Mouse (Mus musculus) midbrain, embryonic 11.5 days (tissue): ENCODE data around the gene Dnaja2. TPM values are rescaled to one million over a fixed set of nuclear protein-coding genes. Genes with fewer than 3 reads are reported as not detected.

Experiments used
- ATAC-seq: fragments of 200-750 bp; cut with Nextera tagmentation; 2 replicates; pipeline ENCODE4 v1.8.0; 2017; ENCODE audit warnings: moderate TSS enrichment, moderate library complexity; ENCODE audit not compliant: low FRiP score
- DNase-seq: peaks from one replicate; pipeline ENCODE4 v3.0.0; 2015; ENCODE audit warnings: low spot score; ENCODE audit errors: missing footprints
- H3K27ac ChIP-seq: fragments of 300-500 bp; sonication (generic); 2 replicates; pipeline ENCODE4 v1.5.1; 2014; ENCODE audit warnings: low read depth, low read length
- H3K27me3 ChIP-seq: fragments of 300-500 bp; sonication (generic); 2 replicates; pipeline ENCODE4 v1.6.1; 2014; ENCODE audit warnings: mild to moderate bottlenecking, low read length, moderate library complexity, mixed read lengths; ENCODE audit not compliant: control insufficient read depth, insufficient read depth
- H3K36me3 ChIP-seq: fragments of 300-500 bp; sonication (generic); 2 replicates; pipeline ENCODE4 v1.6.1; 2014; ENCODE audit warnings: mild to moderate bottlenecking, low read length, moderate library complexity, mixed read lengths; ENCODE audit not compliant: control insufficient read depth, insufficient read depth
- H3K4me1 ChIP-seq: fragments of 300-500 bp; sonication (generic); 2 replicates; pipeline ENCODE4 v1.6.1; 2014; ENCODE audit warnings: low read length; ENCODE audit not compliant: control insufficient read depth, insufficient read depth
- H3K4me2 ChIP-seq: fragments of 300-500 bp; sonication (generic); 2 replicates; pipeline ENCODE4 v1.6.1; 2014; ENCODE audit warnings: mild to moderate bottlenecking, moderate library complexity
- H3K4me3 ChIP-seq: fragments of 300-500 bp; sonication (generic); 2 replicates; pipeline ENCODE4 v1.5.1; 2014; ENCODE audit warnings: low read depth, low read length
- H3K9ac ChIP-seq: fragments of 300-500 bp; sonication (generic); 2 replicates; pipeline ENCODE4 v1.6.1; 2014; ENCODE audit warnings: low read length
- H3K9me3 ChIP-seq: fragments of 300-500 bp; sonication (generic); 2 replicates; pipeline ENCODE4 v1.6.1; 2016; ENCODE audit warnings: low read length; ENCODE audit not compliant: control insufficient read depth
- WGBS: fragments of 180-500 bp; shearing (Covaris S2); extraction: QIAGEN DNeasy Blood & Tissue Kit; methylation state at CpG from one replicate; pipeline ENCODE4 v1.1.7; 2014; 5-methylcytosine and 5-hydroxymethylcytosine counted together
- polyA plus RNA-seq: library from polyadenylated mRNA; unstranded; fragments of >200 nt; fragmentation: Nextera tagmentation; extraction: Ambion mirVana; gene quantifications from 2 replicates; pipeline ENCODE4 v1.2.1, GENCODE M21; 2014

The Dnaja2 gene
- polyA plus RNA-seq, 1 experiment from 2014 or later: 201 TPM

DNA sequence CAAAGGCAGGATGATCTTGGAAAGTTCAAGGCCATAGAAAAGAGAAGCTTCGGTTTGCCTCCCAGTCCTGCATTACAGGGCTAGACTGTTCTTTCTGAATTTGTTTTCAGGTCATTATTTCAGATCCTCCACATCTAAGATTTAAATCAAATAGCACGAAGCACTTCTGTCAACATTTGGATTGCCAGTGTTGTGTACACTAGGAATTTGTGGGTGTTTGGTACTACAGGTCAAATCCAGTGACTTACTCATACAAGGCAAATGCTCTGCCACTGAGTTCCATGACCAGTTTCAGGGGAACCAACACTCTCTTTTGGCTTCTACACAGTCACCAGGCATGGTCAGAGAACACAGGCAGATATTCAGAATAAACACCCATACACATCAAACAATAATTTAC, 21.7 kb downstream of the Dnaja2 start:
- DNase-seq: no peak

DNA sequence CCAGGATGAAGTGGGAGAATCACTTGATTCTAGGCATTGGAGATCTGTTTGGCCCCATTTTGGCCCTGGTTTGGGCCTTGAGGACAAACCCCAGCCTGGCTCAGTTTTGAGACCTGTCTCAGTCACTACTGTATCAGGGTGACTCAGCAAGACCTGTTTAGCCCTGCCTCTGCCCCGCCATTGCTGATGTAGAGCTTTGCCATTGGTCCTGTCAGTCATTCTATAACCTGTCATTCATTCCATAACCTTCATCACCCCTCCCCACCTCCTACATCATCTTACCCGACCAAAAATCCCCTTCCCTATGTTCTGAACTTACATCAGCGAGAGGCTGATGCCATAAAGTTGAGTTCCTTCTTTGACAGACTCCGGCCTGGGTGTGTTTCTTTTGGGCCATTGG, 22.3 kb downstream of the Dnaja2 start:
- Histone ChIP-seq H3K4me3 (no peak overlapping the region), H3K9me3 (no peaks in the 10 kb centered on the region), H3K4me1 (no peaks in the 10 kb centered on the region), H3K36me3 (peaks cover 6% of the 10 kb centered on the region; the same call in 1 of the 2 replicates), H3K27me3 (no peaks in the 10 kb centered on the region), H3K27ac (no peak overlapping the region), H3K4me2 (no peak overlapping the region), H3K9ac (no peak overlapping the region)
- no peak for ATAC-seq
- 90% methylated on average over 4 of the region's 4 CpGs for WGBS
- no peak for DNase-seq

More for the DNA sequence above, 21.7 kb downstream of the Dnaja2 start:
- no peaks in the 10 kb centered on the region for H3K4me1 ChIP-seq
- 93% methylated on average over 2 of the region's 2 CpGs for WGBS
- H3K9ac ChIP-seq: no peak overlapping the region
- no peak overlapping the region for H3K4me3 ChIP-seq
- H3K9me3 ChIP-seq: no peaks in the 10 kb centered on the region
- H3K27ac ChIP-seq: no peak overlapping the region
- ATAC-seq: no peak
- peaks cover 6% of the 10 kb centered on the region; the same call in 1 of the 2 replicates for H3K36me3 ChIP-seq
- H3K4me2 ChIP-seq: no peak overlapping the region
- H3K27me3 ChIP-seq: no peaks in the 10 kb centered on the region

DNA sequence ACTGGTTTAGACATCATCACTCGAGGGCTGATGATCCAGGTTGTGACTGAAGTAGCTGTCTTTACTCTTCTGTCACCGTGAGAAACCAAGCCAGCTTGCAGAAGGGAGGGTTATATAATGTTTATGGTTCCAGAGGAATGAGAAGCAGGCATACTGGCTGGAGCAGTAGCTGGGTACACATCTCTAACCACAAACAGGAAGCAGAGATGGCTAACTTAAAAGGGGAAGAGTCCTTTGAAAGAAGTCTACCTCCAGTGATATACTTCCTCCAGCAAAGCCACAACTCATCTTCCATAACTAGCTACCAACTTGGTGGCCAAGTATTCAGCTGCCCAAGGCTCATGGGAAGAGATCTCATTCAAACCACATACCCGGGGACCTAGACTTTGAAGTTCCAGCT, 23.7 kb downstream of the Dnaja2 start:
- ATAC-seq (no peak), DNase-seq (no peak)
- Histone ChIP-seq H3K4me2 (no peak overlapping the region), H3K36me3 (peaks cover 4% of the 10 kb centered on the region; the same call in 1 of the 2 replicates), H3K9me3 (no peaks in the 10 kb centered on the region), H3K4me3 (no peak overlapping the region), H3K9ac (no peak overlapping the region), H3K27ac (no peak overlapping the region), H3K27me3 (no peaks in the 10 kb centered on the region), H3K4me1 (no peaks in the 10 kb centered on the region)
- 84% methylated on average over 3 of the region's 3 CpGs for WGBS

DNA sequence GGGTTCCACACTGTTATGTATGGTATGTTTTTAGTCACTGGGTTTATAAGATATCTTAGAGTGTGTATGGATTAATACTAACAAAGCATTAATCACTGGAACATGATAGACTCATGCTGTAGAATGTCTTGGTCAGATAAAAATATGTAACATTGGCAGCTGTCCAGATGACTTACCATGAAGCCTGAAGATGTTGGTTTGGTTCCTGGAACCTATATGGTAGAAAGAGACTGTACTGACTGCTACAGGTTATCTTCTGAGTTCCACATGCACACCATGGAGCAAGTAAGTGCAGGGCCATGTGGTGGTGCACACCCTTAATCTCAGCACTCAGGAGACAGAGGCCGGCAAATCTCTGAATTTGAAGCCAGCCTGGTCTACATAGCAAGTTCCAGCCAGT, 24.4 kb downstream of the Dnaja2 start:
- no peak for ATAC-seq
- 97% methylated on average over 1 of the region's 1 CpGs for WGBS
- DNase-seq: no peak

DNA sequence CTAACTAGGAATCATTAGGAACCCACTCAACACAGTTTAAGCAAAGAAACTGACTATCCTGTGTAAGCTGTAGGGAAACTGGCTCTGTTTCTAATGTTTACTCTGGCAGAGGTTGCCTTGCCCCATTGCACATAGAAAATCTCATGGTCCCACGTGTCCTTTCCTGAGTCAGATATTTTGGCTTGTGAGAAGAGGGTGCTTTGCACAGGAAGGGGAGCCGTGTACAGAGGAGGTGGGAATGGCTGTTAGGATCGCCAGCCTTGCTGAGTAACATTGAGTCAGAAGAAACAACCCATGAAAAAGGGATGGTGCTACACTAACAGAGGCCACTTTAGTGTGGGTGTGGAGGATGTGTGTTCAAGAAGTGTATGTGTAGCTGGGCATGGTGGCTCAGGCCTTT, 26.2 kb downstream of the Dnaja2 start:
- WGBS: 79% methylated on average over 3 of the region's 3 CpGs
- H3K4me2 ChIP-seq: no peak overlapping the region
- H3K36me3 ChIP-seq: no peaks in the 10 kb centered on the region
- no peak overlapping the region for H3K4me3 ChIP-seq
- H3K4me1 ChIP-seq: no peaks in the 10 kb centered on the region
- DNase-seq: no peak
- H3K27me3 ChIP-seq: no peaks in the 10 kb centered on the region
- no peak for ATAC-seq
- no peak overlapping the region for H3K9ac ChIP-seq
- no peaks in the 10 kb centered on the region for H3K9me3 ChIP-seq
- no peak overlapping the region for H3K27ac ChIP-seq

More for the DNA sequence above, 24.4 kb downstream of the Dnaja2 start:
- H3K9ac ChIP-seq: no peak overlapping the region
- no peaks in the 10 kb centered on the region for H3K4me1 ChIP-seq
- H3K9me3 ChIP-seq: no peaks in the 10 kb centered on the region
- H3K27me3 ChIP-seq: no peaks in the 10 kb centered on the region
- no peak overlapping the region for H3K4me2 ChIP-seq
- no peak overlapping the region for H3K27ac ChIP-seq
- H3K36me3 ChIP-seq: no peaks in the 10 kb centered on the region
- no peak overlapping the region for H3K4me3 ChIP-seq

DNA sequence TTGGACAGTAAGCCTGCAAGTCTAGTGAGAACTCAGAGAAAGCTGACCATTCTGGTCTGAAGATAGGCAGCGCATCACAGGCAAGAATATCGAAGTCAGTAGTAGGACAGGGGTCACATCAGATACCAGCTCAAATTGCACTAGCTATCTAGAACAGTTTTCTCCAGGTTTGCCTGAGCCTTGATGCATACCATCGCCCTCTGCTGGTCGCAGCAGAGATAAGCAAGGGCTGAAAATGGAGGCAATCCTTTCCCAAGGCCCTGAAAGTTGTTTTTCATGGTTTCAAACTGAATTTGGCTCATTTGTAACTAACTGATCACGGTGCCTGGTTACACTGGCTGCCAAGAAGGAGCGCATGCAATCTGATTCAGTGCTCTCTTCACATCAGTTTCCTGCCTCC, 29.0 kb downstream of the Dnaja2 start:
- Histone ChIP-seq H3K27me3 (no peaks in the 10 kb centered on the region), H3K36me3 (peaks cover under 1% of the 10 kb centered on the region; the same call in 1 of the 2 replicates), H3K4me1 (no peaks in the 10 kb centered on the region), H3K9me3 (no peaks in the 10 kb centered on the region), H3K4me2 (no peak overlapping the region), H3K4me3 (no peak overlapping the region), H3K27ac (no peak overlapping the region), H3K9ac (no peak overlapping the region)
- ATAC-seq (no peak), DNase-seq (peak; percentile 91)
- WGBS: 39% methylated on average over 6 of the region's 6 CpGs

DNA sequence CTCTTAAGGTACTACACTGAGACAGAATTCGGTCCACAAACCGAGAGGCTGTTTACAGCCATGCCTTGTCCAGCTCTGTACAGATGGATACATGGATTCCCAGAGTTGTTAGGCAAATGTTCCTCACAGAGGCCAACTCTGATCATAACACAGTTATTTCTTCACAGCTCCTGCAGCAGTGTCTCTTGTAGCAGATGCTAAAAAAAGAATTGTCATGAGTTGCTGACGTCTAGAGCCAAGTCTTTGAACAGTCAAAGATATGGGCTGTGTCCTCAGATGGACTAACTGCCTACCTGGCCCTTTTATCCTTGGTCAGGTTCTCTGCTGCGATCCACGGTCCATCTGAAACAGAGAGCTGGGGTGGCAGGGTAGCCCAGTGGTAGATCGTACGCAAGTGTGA, 31.1 kb downstream of the Dnaja2 start:
- no peak overlapping the region for H3K4me3 ChIP-seq

DNA sequence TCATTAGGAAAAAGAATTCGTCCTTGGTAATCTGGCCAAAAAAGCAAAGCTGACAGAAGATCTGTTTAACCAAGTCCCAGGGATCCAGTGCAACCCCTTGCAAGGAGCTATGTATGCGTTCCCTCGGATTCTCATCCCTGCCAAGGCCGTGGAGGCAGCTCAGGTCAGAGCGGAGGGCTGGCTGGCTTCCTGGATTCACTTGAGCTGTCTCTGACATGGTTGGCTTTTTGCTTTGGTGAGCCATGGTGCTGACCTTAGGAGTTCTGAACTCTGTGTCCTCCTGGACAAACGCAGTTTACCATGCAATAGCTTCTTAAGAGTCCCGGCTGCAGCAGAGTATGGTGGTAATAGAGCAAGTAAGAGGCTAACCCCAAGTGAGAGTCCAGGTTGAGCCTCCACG, 33.8 kb downstream of the Dnaja2 start:
- H3K4me3 ChIP-seq: no peak overlapping the region
- H3K9ac ChIP-seq: no peak overlapping the region
- peaks cover 3% of the 10 kb centered on the region; the same call in 1 of the 2 replicates for H3K36me3 ChIP-seq
- H3K9me3 ChIP-seq: no peaks in the 10 kb centered on the region
- no peak for DNase-seq
- no peak for ATAC-seq
- WGBS: 94% methylated on average over 8 of the region's 8 CpGs
- H3K27me3 ChIP-seq: no peaks in the 10 kb centered on the region
- H3K4me1 ChIP-seq: no peaks in the 10 kb centered on the region
- H3K27ac ChIP-seq: no peak overlapping the region
- H3K4me2 ChIP-seq: no peak overlapping the region

More for the DNA sequence above, 31.1 kb downstream of the Dnaja2 start:
- Histone ChIP-seq H3K9me3 (no peaks in the 10 kb centered on the region), H3K9ac (no peak overlapping the region), H3K4me1 (no peaks in the 10 kb centered on the region), H3K4me2 (no peak overlapping the region), H3K27ac (no peak overlapping the region), H3K36me3 (peaks cover 3% of the 10 kb centered on the region; the same call in 1 of the 2 replicates), H3K27me3 (no peaks in the 10 kb centered on the region)
- ATAC-seq (no peak), DNase-seq (no peak)
- 97% methylated on average over 7 of the region's 7 CpGs for WGBS

DNA sequence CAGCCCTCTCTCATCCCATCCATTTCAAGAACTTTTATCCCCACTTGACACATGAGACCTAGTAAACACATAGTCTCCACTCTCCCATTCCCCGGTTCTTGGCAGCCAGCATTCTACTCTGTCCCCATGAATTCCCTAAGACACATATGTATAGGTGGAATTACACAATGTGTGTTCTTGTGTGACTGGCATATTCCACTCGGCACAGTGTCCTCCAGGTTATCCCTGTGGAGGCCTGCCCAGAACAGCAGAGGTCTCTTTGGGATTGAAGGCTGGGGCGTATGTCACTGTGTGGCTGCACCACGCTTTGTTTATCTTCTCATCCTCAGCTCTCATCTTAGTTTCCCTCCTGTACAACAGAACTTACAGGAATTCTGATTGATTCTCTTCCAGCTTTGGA, 34.6 kb downstream of the Dnaja2 start:
- DNase-seq (no peak), ATAC-seq (no peak)
- H3K27ac ChIP-seq: no peak overlapping the region
- H3K9me3 ChIP-seq: no peaks in the 10 kb centered on the region
- H3K4me3 ChIP-seq: no peak overlapping the region
- H3K9ac ChIP-seq: no peak overlapping the region
- 93% methylated on average over 4 of the region's 4 CpGs for WGBS
- H3K4me2 ChIP-seq: no peak overlapping the region
- no peaks in the 10 kb centered on the region for H3K4me1 ChIP-seq
- H3K36me3 ChIP-seq: peaks cover 5% of the 10 kb centered on the region; the same call in 1 of the 2 replicates
- H3K27me3 ChIP-seq: no peaks in the 10 kb centered on the region
